Mouse (Mus musculus): ENCODE measurements around the gene Irak3. TPM values are rescaled to one million over a fixed set of nuclear protein-coding genes. Genes with fewer than 3 reads are reported as not detected.

Irak3 gene
- polyA plus RNA-seq, 1 experiment from 2014 or later: 0.75 TPM

DNA sequence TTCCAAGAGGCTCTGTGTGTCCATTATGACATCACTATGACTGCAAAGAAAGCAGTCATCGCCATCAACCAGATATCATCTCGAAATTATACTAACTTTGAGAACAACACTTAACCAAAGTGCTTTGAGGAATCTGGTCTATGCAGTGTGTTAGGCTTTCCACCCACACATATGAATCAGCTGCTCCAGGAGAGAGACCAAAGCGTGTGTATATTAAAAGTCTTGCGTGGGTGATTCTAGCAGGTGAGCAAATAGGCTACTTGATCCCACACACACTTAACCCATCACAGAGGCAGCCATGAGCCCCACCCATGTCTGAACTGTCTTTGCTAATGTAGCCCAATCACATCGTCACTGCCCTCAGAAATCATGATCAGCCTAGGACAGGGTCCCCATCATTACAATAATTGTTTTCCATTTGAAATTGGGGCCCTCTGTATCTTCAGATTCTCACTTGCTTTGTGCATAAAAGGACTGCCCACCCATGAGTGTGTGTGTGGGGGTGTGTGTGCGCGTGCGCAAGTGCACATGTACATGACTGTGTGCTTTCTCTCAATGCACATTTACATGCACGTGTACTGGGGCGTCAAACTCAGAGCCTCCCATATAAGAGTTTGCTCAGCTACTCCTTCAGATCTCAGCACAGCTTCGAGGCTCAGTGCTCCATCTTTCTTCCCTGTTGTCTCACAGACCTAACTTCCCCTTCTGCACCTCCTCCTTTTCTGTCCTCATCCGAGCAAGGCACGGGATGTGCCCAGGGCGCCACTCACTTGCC is 4.7 kb downstream of the Irak3 start:
- Histone ChIP-seq H3K4me2 (replicated peaks; ENCODE audit: low read depth) (no peak overlapping the region), H3K9ac (ENCODE audit: low read length) (no peak overlapping the region), H3K27me3 (ENCODE audit: control insufficient read depth, insufficient read depth, low read length) (no peaks in the 10 kb centered on the region), H3K4me3 (ENCODE audit: low read depth, low read length) (no peak overlapping the region), H3K4me1 (replicated peaks; ENCODE audit: control insufficient read depth, insufficient read depth) (no peaks in the 10 kb centered on the region), H3K9me3 (ENCODE audit: control insufficient read depth, low read length) (no peaks in the 10 kb centered on the region), H3K36me3 (ENCODE audit: control insufficient read depth, insufficient read depth, low read length) (no peaks in the 10 kb centered on the region), H3K27ac (replicated peaks) (no peak overlapping the region)
- no peak for TF ChIP-seq CTCF (IDR thresholded peaks at IDR 0.05; ENCODE audit: low read depth)
- TF ChIP-seq EP300 (optimal IDR thresholded peaks at IDR 0.05): no peak
- DNase-seq (ENCODE audit: low spot score): no peak
- 70% methylated on average over 14 of the region's 14 CpGs for WGBS
- ATAC-seq (ENCODE audit: low FRiP score, low TSS enrichment): no peak

DNA sequence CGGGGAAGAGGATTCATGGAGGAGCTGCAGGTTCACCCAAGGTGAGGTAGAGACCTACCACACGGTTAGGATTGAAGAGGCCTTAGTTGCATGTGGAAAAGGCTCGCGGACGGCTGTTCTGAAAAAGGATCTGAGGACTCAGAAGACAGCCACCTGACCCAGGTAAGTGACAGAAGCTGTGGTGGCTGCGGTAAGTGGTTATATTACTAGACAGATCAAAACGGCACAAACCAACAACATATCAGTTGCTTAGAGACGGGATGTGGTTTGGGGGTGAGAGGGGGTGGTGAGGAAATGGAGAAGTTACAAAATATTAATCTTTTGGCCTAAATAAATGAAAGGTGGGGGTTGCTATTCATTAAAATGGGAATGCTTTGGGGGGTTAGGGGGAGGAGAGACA is 8.7 kb downstream of the Irak3 start:
- Histone ChIP-seq H3K4me2 (replicated peaks; ENCODE audit: low read depth) (no peak overlapping the region), H3K4me3 (ENCODE audit: low read depth, low read length) (no peak overlapping the region), H3K9me3 (ENCODE audit: control insufficient read depth, low read length) (no peaks in the 10 kb centered on the region), H3K36me3 (ENCODE audit: control insufficient read depth, insufficient read depth, low read length) (no peaks in the 10 kb centered on the region), H3K9ac (ENCODE audit: low read length) (no peak overlapping the region), H3K4me1 (replicated peaks; ENCODE audit: control insufficient read depth, insufficient read depth) (no peaks in the 10 kb centered on the region), H3K27ac (replicated peaks) (no peak overlapping the region), H3K27me3 (ENCODE audit: control insufficient read depth, insufficient read depth, low read length) (no peaks in the 10 kb centered on the region)
- ATAC-seq (ENCODE audit: low FRiP score, low TSS enrichment): no peak
- WGBS: 90% methylated on average over 8 of the region's 8 CpGs
- no peak for DNase-seq (ENCODE audit: low spot score)
- TF ChIP-seq EP300 (optimal IDR thresholded peaks at IDR 0.05) (no peak), CTCF (IDR thresholded peaks at IDR 0.05; ENCODE audit: low read depth) (no peak)

DNA sequence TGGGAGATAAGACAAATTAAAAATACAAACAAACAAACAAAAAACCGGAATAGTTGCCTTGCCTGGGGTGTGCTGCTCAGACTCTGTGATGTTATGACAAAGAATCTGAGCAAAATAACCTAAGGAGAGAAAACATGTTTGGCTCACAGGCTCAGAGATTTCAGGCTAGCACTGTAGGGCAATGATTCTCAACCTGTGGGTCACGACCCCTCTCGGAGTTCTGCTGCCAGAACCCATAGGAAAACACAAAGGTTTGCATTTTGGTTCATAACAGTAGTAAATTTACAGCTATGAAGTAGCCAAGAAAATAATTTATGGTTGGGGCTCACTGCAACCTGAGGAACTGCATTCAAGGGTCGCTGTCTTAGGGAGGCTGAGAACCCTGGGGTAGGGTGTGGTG is 9.7 kb downstream of the Irak3 start:
- Histone ChIP-seq H3K9ac (ENCODE audit: low read length) (no peak overlapping the region), H3K27me3 (ENCODE audit: control insufficient read depth, insufficient read depth, low read length) (no peaks in the 10 kb centered on the region), H3K36me3 (ENCODE audit: control insufficient read depth, insufficient read depth, low read length) (no peaks in the 10 kb centered on the region), H3K9me3 (ENCODE audit: control insufficient read depth, low read length) (no peaks in the 10 kb centered on the region), H3K4me2 (replicated peaks; ENCODE audit: low read depth) (no peak overlapping the region), H3K27ac (replicated peaks) (no peak overlapping the region), H3K4me1 (replicated peaks; ENCODE audit: control insufficient read depth, insufficient read depth) (no peaks in the 10 kb centered on the region), H3K4me3 (ENCODE audit: low read depth, low read length) (no peak overlapping the region)
- TF ChIP-seq EP300 (optimal IDR thresholded peaks at IDR 0.05) (no peak), CTCF (IDR thresholded peaks at IDR 0.05; ENCODE audit: low read depth) (no peak)
- WGBS: 83% methylated on average over 4 of the region's 4 CpGs
- DNase-seq (ENCODE audit: low spot score): no peak
- no peak for ATAC-seq (ENCODE audit: low FRiP score, low TSS enrichment)

DNA sequence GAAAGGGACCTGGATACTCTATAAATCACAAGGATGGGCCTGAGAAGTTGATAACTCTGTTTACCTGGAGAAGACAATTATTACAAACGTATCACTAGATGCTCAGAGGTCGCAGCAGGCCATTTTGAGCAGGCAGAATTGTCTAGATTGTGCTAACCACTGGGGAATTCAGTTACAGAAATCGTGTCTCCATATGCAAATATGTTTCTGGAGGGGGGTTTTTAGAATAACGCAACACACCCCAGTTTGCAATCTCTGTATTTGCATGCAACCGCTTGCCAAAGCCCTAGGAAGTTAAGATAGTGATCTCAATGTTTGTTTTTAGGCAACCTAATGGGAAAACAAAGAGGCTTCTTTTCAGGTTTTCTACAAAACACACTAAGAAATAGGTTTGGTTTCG is 10.8 kb downstream of the Irak3 start:
- ATAC-seq (ENCODE audit: low FRiP score, low TSS enrichment) (no peak), DNase-seq (ENCODE audit: low spot score) (no peak)
- Histone ChIP-seq H3K9me3 (ENCODE audit: control insufficient read depth, low read length) (no peaks in the 10 kb centered on the region), H3K4me1 (replicated peaks; ENCODE audit: control insufficient read depth, insufficient read depth) (no peaks in the 10 kb centered on the region), H3K36me3 (ENCODE audit: control insufficient read depth, insufficient read depth, low read length) (no peaks in the 10 kb centered on the region), H3K4me2 (replicated peaks; ENCODE audit: low read depth) (no peak overlapping the region), H3K27ac (replicated peaks) (no peak overlapping the region), H3K27me3 (ENCODE audit: control insufficient read depth, insufficient read depth, low read length) (no peaks in the 10 kb centered on the region), H3K4me3 (ENCODE audit: low read depth, low read length) (no peak overlapping the region), H3K9ac (ENCODE audit: low read length) (no peak overlapping the region)
- TF ChIP-seq EP300 (optimal IDR thresholded peaks at IDR 0.05) (no peak), CTCF (IDR thresholded peaks at IDR 0.05; ENCODE audit: low read depth) (no peak)
- WGBS: 81% methylated on average over 6 of the region's 6 CpGs

DNA sequence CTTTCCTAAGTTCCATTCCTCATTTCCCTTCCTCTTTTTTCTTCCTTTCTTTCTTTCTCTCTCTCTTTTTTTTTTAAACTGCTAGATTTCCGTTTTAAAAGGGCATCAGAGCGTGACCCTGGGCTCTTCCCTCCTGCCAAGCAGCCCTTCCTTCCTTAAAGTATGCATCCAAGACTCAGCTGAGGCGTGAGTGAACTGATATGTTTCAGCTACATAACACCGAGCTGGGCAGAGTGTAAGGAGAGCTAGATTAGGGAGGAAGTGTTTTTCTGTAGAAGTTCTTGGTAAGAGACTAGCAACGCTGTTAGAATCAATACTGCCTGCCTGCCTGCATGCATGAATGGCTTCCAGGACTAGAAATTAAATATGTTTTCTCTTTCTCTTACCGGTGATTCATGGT is 12.1 kb downstream of the Irak3 start:
- ATAC-seq (ENCODE audit: low FRiP score, low TSS enrichment) (no peak), DNase-seq (ENCODE audit: low spot score) (no peak)
- Histone ChIP-seq H3K27me3 (ENCODE audit: control insufficient read depth, insufficient read depth, low read length) (no peaks in the 10 kb centered on the region), H3K9me3 (ENCODE audit: control insufficient read depth, low read length) (no peaks in the 10 kb centered on the region), H3K4me1 (replicated peaks; ENCODE audit: control insufficient read depth, insufficient read depth) (no peaks in the 10 kb centered on the region), H3K36me3 (ENCODE audit: control insufficient read depth, insufficient read depth, low read length) (no peaks in the 10 kb centered on the region), H3K4me2 (replicated peaks; ENCODE audit: low read depth) (no peak overlapping the region), H3K9ac (ENCODE audit: low read length) (no peak overlapping the region), H3K27ac (replicated peaks) (no peak overlapping the region), H3K4me3 (ENCODE audit: low read depth, low read length) (no peak overlapping the region)
- WGBS: 37% methylated on average over 6 of the region's 6 CpGs
- no peak for TF ChIP-seq CTCF (IDR thresholded peaks at IDR 0.05; ENCODE audit: low read depth)
- TF ChIP-seq EP300 (optimal IDR thresholded peaks at IDR 0.05): no peak

DNA sequence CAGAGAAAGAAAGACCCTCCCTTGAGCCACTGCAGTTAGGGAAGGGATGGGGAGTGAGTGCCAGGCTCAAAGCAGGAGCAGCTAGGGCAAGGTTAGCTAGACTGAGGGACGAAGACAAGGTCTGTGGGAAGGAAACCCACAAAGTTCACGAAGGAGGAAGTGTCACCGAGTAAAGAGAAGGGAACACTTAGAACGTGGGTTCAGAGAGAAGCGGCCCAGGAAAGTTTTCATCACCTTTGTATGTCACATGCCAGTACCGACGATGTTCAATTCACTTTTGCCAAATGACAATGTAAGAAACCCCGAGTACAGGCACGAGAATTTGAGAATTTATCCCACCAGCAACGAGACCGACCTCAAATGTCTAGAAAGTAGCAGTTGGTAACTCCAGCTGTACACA is 12.7 kb downstream of the Irak3 start:
- TF ChIP-seq EP300 (optimal IDR thresholded peaks at IDR 0.05) (no peak), CTCF (IDR thresholded peaks at IDR 0.05; ENCODE audit: low read depth) (no peak)
- H3K27ac ChIP-seq (replicated peaks): no peak overlapping the region
- H3K27me3 ChIP-seq (ENCODE audit: control insufficient read depth, insufficient read depth, low read length): no peaks in the 10 kb centered on the region
- ATAC-seq (ENCODE audit: low FRiP score, low TSS enrichment): no peak
- WGBS: 66% methylated on average over 11 of the region's 11 CpGs
- no peaks in the 10 kb centered on the region for H3K9me3 ChIP-seq (ENCODE audit: control insufficient read depth, low read length)
- H3K36me3 ChIP-seq (ENCODE audit: control insufficient read depth, insufficient read depth, low read length): no peaks in the 10 kb centered on the region
- no peak for DNase-seq (ENCODE audit: low spot score)
- H3K4me1 ChIP-seq (replicated peaks; ENCODE audit: control insufficient read depth, insufficient read depth): no peaks in the 10 kb centered on the region
- H3K4me3 ChIP-seq (ENCODE audit: low read depth, low read length): no peak overlapping the region
- no peak overlapping the region for H3K9ac ChIP-seq (ENCODE audit: low read length)
- H3K4me2 ChIP-seq (replicated peaks; ENCODE audit: low read depth): no peak overlapping the region

Data from stomach, postnatal 0 days (tissue).